Mouse (Mus musculus): ENCODE data around the gene Larp1. TPM values are rescaled to one million over a fixed set of nuclear protein-coding genes. Genes with fewer than 3 reads are reported as not detected.

Larp1 gene
- 26.3 to 50.9 TPM (median 33.5 TPM) in 3 replicates for total RNA-seq (2017)

- ATAC-seq (replicated peaks; ENCODE audit: insufficient number of reproducible peaks, low FRiP score, low TSS enrichment, poor library complexity, severe bottlenecking) = no peak
Measured at GRCm38 (mm10) chr11:58009051-58009515, at the start of gene Larp1. Larp1 (plus strand) TSS chr11:58009064.

- no peak for ATAC-seq (replicated peaks; ENCODE audit: insufficient number of reproducible peaks, low FRiP score, low TSS enrichment, poor library complexity, severe bottlenecking)
Measured at GRCm38 (mm10) chr11:57959924-57960323, 48.9 kb upstream of the Larp1 start.

- ATAC-seq (replicated peaks; ENCODE audit: insufficient number of reproducible peaks, low FRiP score, low TSS enrichment, poor library complexity, severe bottlenecking) = peak; percentile 75
Measured at GRCm38 (mm10) chr11:57962382-57963285, 46.2 kb upstream of the Larp1 start.

- ATAC-seq (replicated peaks; ENCODE audit: insufficient number of reproducible peaks, low FRiP score, low TSS enrichment, poor library complexity, severe bottlenecking) = no peak
Measured at GRCm38 (mm10) chr11:57963291-57963870, 45.5 kb upstream of the Larp1 start.

- ATAC-seq (replicated peaks; ENCODE audit: insufficient number of reproducible peaks, low FRiP score, low TSS enrichment, poor library complexity, severe bottlenecking) = no peak
Measured at GRCm38 (mm10) chr11:57966630-57967029, 42.2 kb upstream of the Larp1 start.

GRCm38 (mm10) chr11:57968301-57968700 is 40.6 kb upstream of the Larp1 start:
- no peak for ATAC-seq (replicated peaks; ENCODE audit: insufficient number of reproducible peaks, low FRiP score, low TSS enrichment, poor library complexity, severe bottlenecking)

GRCm38 (mm10) chr11:57970541-57970940 is 38.3 kb upstream of the Larp1 start:
- no peak for ATAC-seq (replicated peaks; ENCODE audit: insufficient number of reproducible peaks, low FRiP score, low TSS enrichment, poor library complexity, severe bottlenecking)

- ATAC-seq (replicated peaks; ENCODE audit: insufficient number of reproducible peaks, low FRiP score, low TSS enrichment, poor library complexity, severe bottlenecking) = no peak
Measured at GRCm38 (mm10) chr11:57973001-57973912, 35.6 kb upstream of the Larp1 start.

- no peak for ATAC-seq (replicated peaks; ENCODE audit: insufficient number of reproducible peaks, low FRiP score, low TSS enrichment, poor library complexity, severe bottlenecking)
Measured at GRCm38 (mm10) chr11:57973913-57974234, 35.0 kb upstream of the Larp1 start.

- no peak for ATAC-seq (replicated peaks; ENCODE audit: insufficient number of reproducible peaks, low FRiP score, low TSS enrichment, poor library complexity, severe bottlenecking)
Measured at GRCm38 (mm10) chr11:57975876-57976275, 33.0 kb upstream of the Larp1 start.

- no peak for ATAC-seq (replicated peaks; ENCODE audit: insufficient number of reproducible peaks, low FRiP score, low TSS enrichment, poor library complexity, severe bottlenecking)
Measured at GRCm38 (mm10) chr11:57977681-57978080, 31.2 kb upstream of the Larp1 start.

GRCm38 (mm10) chr11:57979621-57980020 is 29.2 kb upstream of the Larp1 start:
- ATAC-seq (replicated peaks; ENCODE audit: insufficient number of reproducible peaks, low FRiP score, low TSS enrichment, poor library complexity, severe bottlenecking) = no peak

- ATAC-seq (replicated peaks; ENCODE audit: insufficient number of reproducible peaks, low FRiP score, low TSS enrichment, poor library complexity, severe bottlenecking) = no peak
Measured at GRCm38 (mm10) chr11:57981083-57981809, 27.6 kb upstream of the Larp1 start.

- ATAC-seq (replicated peaks; ENCODE audit: insufficient number of reproducible peaks, low FRiP score, low TSS enrichment, poor library complexity, severe bottlenecking) = no peak
Measured at GRCm38 (mm10) chr11:57983480-57984342, 25.2 kb upstream of the Larp1 start.

GRCm38 (mm10) chr11:57984343-57984666 is 24.6 kb upstream of the Larp1 start:
- ATAC-seq (replicated peaks; ENCODE audit: insufficient number of reproducible peaks, low FRiP score, low TSS enrichment, poor library complexity, severe bottlenecking) = no peak

GRCm38 (mm10) chr11:57985485-57985884 is 23.4 kb upstream of the Larp1 start:
- ATAC-seq (replicated peaks; ENCODE audit: insufficient number of reproducible peaks, low FRiP score, low TSS enrichment, poor library complexity, severe bottlenecking) = no peak

GRCm38 (mm10) chr11:57986053-57986452 is 22.8 kb upstream of the Larp1 start:
- ATAC-seq (replicated peaks; ENCODE audit: insufficient number of reproducible peaks, low FRiP score, low TSS enrichment, poor library complexity, severe bottlenecking) = no peak

- no peak for ATAC-seq (replicated peaks; ENCODE audit: insufficient number of reproducible peaks, low FRiP score, low TSS enrichment, poor library complexity, severe bottlenecking)
Measured at GRCm38 (mm10) chr11:57986456-57986855, 22.4 kb upstream of the Larp1 start.
